Mouse (Mus musculus) ZHBTc4 (cell line): Measurements from ENCODE around the gene Hdac11.
"Not testable (repeated sequence)": the region's sequence is repeated elsewhere in the genome, so short reads cannot be mapped to it uniquely, and the experiment has no call there.

Experiments used
- DNase-seq: peaks from one replicate; pipeline ENCODE4 v3.0.0-alpha.2; 2011; ENCODE audit warnings: low read depth, low spot score

Gene Hdac11

DNA sequence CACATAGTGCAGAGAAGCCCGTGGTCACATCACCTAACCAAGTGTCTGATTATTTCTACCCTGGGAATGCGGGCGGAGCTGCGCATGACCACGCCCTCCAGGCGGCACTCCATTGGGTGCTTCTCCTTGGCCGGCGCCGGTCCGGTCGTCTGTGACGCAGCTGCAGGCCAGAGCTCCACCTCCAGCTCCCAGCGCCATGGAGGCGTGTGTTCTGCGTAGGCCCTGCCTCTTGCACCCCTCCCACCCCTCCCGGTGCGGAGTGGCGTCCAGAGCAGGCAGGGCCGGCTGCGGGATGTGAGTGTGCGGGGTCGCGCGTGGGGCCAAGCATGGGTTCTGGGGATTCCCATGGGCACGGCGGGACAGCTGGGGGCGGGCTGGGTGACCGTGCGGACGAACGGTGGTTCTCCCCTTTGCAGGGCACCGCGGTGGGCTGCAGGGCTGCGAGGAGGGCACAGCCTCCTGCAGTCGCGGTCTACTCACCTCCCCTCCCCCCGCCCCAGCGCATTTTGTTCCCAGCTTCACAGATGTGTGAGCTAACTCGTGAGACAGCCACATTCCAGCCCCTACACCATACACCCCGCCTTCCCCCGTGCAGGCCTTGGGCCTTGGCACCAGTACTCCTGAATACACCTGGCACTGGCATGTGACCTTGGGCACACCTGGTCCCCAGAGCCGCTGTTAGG is at the start of gene Hdac11:
Gene Hdac11, plus strand, starts transcription at position 112 of the 683 bp plus-strand sequence.
- DNase-seq: peak; percentile 97

- no peak for DNase-seq
Observed at GRCm38 (mm10) chr6:91108301-91108916, 48.1 kb upstream of the Hdac11 start.

DNA sequence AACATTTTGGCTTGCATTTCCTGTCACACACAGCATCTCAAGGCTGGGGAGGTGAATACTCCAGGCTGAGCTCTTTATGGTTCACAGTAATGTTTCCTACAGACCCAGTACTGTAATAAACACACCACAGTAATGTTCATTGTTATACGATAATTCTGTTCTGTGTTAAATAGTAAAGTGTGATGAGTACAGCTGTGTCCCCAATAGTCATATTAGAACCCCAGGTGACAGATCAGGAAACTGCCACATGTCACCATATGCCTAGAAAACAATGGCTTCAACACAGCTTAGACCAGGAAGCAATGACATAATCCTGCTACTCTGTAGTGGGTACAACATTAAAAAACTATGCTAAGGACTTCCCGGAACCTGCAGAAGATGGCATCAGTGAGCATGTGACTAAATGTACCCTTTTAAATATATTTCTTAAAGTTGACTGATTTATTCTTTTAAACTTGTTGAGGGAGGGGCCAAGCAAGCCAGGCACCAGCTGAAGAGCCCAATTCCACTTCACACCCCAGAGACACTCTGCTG is 47.5 kb upstream of the Hdac11 start:
- DNase-seq: no peak

DNA sequence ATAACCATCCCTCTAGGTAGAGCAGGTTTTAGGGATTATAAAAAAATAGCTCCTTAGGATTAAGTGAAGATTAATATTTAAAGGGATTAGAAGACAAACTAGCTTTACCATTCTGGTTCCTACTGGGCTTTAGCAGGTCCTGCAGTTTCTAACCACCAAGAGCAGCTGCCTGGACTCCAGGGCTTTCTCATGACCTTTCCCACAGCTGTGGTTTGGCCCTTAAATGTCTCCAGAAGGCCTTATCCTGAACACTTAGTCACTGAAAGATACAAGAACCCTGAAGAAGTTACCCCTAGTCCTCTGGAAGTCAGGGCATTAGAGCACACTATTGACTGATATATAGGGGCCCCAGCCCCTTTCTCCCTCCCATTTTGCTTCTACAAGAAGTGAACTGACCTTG is 47.0 kb upstream of the Hdac11 start:
- DNase-seq: no peak

DNA sequence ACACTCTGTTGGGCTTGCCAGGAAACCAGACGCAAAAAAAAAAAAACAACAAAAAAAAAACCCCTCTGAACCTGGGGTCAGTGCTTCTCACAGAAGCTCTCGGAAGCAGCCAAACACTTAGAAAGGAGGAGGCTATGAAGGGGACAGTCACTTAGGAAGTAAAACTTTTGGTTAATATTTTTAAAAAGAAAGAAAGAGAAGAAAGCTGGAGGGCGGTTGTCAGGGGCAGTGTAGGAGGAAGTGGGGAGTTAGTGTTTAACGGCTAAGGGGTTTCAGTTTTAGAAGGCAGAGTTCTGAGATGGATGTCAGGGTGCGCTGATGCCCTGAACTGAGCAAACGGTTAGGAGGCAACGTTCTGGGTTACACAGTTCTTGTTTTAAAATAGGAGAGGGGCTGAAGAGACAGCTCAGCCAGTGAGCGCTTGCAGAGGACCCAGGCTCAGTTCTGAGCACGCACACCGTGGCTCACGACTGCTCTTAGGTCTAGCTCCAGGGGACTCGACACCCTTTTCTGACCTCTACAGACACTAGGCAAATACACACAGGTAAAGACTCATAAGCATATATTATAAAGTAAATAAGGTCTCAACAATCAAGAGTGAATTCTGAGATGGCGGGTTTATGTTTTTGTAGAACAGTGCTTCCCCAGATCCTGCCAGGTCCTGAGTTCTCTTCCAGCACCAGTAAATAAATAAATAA is 46.0 kb upstream of the Hdac11 start:
- DNase-seq: no peak

DNA sequence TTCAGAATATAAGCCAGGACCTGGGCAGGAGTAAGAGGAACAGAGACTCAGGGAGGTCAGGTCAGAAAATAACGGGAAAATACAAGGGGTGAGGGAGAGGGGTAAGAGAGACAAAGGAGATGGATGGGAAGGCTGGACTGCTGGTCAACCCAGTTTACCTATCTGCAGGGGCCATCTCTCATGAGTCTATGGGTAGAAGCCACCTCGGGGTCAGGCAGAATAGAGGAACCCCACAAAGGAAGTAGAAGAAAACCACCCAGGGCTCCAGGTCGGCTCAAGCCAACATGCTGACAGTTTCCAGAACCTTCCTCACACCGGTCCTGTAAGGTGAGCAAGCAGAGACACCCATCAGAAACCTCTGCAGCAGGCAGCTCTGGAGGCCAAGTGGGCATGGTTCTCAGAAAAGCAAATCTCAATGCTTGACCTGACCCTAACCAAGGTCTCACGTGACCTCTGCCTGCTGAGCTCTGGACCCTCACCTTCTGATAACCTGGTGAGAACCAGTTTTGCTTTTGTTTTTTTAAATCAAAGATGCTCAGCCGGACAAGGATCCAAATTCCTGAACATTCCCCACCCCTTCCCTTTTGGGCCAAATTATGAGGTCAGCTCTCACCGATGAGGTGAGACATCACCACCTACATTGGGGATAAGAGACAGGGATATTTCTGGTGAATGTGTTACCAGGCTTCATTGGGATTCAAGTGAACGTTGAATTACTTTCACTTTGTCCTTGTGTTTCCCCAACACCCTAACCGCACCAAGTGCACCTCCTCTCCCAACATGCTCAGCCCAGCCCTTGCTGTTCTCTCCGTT is 45.1 kb upstream of the Hdac11 start:
- peak; percentile 68 for DNase-seq

DNA sequence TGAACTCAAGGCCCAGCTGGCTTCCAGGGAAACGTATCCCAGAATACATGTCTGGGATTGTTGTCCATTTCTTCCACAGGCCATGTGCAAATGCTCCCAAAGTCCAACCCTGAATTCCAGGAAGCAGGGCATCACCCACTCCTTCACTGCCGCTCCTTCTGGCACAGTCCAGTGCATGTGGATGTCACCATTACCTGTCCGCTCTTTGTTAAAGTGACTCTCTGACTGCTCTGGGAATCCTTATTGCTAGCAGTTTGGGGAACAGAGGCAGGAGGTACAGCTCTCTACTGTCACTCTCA is 44.6 kb upstream of the Hdac11 start:
- no peak for DNase-seq

- peak; percentile 21 for DNase-seq
Observed at GRCm38 (mm10) chr6:91114716-91115115, 41.7 kb upstream of the Hdac11 start.

GRCm38 (mm10) chr6:91115158-91115557 is 41.3 kb upstream of the Hdac11 start:
- no peak for DNase-seq

DNA sequence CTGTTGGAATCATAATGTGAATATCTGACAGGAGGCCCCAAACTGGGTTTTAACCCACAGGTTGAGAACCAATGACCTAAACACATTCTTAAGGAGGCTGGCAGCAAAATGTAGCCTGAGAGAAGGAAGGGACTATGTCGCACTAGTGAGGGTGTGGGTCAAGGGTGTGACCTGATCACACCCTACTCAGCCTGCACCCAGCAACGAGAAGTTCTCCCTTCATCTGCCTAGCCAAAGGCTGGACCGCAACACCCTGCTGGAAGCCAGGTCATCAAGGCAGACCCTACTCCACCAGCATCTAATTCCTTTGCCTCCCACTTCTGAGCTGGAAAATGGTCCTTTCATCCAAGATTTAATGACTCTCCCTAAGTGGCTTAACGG is 40.6 kb upstream of the Hdac11 start:
- DNase-seq: no peak

DNA sequence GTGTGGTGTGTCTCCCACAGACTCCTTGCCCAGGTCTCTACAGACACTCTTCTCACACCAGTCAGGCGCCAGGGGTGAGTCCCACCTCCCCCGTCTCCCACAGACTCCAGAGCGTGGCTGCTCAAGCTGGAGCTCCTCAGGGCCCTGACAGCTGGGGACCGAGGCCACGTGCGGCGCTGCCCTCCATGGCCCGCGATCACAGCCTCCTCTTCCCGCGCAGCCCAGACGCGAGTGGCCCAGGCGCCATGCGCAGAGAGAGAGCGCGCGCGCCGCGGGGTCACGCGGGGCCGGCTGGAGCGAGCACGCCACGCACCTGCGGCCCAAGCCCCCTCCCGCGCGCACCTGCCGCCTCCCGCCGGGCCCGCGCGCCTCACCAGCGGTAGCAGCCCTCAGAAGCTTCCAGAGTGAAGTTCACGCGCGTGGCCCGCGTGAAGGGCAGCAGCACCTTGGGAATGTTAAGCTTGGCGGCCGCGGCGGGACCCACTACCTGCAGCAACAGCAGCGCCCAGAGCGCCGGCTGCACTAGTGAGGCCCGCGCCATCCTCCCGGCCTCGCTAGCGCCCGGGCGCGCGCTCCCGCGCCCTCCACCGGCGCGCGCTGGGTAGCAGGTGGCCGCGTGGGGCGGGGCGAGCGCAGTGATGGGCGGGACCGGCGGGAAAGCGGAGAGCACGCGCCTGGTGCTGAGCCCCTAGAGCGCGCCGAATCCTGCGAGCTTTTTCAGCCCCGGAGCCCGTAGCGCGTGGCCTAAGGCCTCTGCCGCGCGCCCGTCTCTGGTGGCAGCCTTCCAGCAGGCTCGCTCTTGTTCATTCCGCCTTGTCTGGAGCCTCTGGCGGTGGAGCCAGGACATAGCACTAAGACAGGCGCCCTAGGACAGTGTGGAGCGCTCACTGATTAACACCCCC is 40.0 kb upstream of the Hdac11 start, which contains the start of gene Nup210:
Gene Nup210, minus strand, starts transcription at position 586 of the 902 bp plus-strand sequence.
- DNase-seq: peak; percentile 95

GRCm38 (mm10) chr6:91117149-91117548 is 39.3 kb upstream of the Hdac11 start:
- no peak for DNase-seq

GRCm38 (mm10) chr6:91118526-91118925 is 37.9 kb upstream of the Hdac11 start:
- DNase-seq: no peak

DNA sequence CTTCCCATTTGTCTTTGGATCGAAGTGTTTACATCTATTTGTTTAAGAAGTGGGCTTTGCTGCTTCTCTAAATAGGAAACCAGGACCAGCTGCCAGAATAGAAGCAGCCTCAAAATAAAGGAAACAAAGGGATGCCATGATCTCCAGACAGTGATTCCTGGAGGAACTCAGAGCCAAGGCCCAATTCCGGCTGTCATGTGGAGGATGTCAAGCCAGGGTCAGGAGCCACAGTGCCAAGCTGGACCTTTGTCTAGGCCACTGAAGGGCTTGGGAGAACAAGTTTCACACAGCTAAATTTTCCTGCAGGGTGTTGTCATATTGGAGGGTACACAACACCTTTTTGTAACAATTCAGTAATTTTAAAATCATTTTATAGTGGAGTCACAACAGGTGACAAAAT is 36.3 kb upstream of the Hdac11 start:
- DNase-seq: no peak

- DNase-seq: not testable (repeated sequence)
Observed at GRCm38 (mm10) chr6:91121089-91121488, 35.4 kb upstream of the Hdac11 start.

- DNase-seq: no peak
Observed at GRCm38 (mm10) chr6:91123453-91123852, 33.0 kb upstream of the Hdac11 start.

DNA sequence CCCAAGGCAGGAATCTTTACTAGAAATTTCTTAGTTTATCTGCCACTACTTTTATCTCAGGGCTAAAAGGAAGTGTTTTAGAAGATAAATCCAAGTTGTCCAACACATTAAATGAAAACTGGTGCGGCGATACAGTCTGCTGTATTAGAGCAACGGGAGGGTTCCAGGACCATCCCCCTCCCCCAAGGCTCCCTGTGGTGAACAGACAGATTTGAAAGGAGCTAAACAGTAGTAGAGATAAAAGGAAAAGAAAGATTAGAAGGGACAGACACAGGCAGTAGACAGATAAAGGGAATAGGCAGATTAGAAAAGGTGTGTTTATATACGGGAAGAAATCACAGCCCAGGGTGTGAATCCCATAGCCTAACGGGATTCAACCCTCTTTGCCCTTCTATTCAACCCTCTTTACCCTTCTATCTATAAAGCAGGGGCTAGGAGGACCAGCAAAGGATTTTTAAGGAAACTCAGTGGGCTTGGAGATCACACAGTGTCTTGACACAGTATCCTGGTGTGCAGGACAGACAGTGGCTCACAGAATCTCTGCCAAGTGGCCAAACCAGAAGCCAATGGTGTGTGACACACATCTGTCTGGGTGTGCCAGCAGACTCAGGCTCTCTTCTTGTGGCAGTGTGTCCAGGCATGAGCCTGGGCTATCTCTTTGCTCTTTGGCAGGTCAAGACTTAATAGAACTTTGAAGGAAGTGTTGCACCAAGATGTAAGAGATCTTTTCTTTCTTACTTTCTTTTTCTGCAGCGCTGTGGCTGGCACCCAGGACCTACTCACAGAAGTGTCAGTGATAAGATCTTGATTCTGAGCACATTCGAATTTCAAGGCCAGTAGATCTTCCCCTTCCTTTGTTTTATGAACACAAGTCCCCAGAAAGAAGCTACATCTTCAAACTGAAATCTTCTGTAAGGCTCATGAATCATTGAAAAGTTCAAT is 31.9 kb upstream of the Hdac11 start:
- DNase-seq: peak; percentile 25

DNA sequence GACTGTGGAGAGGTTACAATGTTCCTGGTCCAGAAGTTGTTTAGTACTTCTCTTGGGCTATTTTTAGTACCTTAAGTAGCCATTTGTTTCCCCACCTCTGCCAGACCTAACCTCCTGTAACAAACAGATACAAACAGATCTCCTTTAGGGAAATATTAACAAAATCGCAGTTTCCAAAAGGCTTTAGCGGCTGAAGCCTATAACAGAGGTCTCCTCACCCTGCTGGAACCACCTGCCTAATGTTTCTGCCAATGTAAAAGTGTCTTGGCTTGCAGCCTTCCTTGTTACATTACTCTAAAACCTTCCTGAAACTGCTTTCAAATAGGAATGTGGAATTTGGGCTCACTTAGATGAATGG is 31.3 kb upstream of the Hdac11 start:
- no peak for DNase-seq

GRCm38 (mm10) chr6:91128996-91129395 is 27.5 kb upstream of the Hdac11 start:
- peak; percentile 47 for DNase-seq

- DNase-seq: no peak
Observed at GRCm38 (mm10) chr6:91130856-91131255, 25.6 kb upstream of the Hdac11 start.
